Mouse (Mus musculus) embryo, embryonic 10.5 days (tissue): ENCODE data around the gene Zranb2.

Experiments
- DNase-seq: peaks from one replicate; pipeline ENCODE4 v3.0.0-alpha.2; 2015; ENCODE audit warnings: low spot score

Gene Zranb2

DNA sequence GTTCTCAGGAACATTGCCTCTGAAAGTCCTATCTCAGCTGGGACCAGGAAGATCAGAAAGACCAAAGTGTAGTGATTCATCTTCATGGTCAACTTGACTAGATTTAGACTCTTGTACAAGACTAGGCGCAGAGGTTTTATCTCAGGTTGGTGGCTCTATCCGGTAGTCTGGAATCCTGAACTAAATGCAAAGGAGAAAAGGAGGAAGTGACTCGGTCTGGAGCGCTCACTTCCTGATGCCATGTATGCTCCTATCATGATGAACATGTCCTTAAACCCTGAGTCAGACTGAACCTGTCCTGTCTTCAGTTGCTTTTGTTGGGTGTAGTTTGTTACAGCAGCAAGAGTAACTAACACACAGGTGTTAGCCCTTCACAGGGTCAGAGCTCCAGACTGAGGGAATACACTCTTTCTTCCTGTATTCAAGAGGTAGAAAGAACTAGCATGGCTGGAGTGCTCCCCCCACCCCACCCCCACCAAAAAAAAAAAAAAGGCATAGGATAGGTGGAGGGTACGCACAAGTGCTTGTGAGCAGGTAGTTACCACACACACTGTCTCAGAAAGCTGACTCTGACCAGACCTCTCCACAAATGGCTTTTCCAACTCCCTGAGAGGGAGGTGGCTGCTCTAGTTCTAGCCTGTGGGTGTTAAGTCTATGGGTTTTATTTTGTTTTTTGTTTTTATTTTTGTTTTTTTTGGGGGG, 44.7 kb downstream of the Zranb2 start:
- no peak for DNase-seq

DNA sequence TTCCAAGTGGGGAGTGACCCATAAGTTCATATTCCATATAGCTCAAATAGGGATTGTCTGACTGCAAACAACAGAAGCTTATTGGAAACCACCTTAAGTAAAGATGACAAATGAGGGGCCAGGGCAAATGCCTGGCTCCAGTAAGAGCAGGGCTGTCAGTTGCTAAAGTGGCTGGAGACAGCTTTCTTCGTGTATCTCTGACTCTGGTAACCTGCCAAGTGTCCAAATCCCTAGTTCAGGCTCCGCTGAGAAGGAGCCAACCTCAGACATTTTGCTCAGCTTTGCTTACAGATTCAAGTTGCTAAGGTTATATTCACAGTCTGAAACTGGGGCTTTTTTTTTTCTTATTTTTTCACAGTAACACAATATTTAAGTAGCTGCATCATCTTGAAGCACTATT, 45.4 kb downstream of the Zranb2 start:
- DNase-seq: no peak

DNA sequence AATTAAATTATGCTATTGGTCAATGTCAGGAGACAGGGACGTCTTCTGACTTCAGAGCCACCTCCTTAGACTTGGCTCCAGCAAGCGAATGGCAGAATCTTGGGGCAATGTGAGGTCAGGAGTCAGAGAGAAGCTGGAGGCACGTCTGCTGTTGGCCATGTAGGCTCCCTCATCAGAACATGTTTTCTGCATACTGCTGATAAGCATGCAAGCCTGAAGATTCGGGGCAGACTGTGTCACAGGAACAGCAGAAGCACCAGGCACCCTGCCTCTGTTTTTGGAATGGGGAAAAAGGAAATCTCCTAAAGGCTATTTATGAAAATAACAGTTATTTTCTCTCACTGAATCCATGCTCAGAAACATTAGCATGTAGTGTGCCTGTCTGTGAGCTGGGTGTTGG, 46.3 kb downstream of the Zranb2 start:
- DNase-seq: no peak

DNA sequence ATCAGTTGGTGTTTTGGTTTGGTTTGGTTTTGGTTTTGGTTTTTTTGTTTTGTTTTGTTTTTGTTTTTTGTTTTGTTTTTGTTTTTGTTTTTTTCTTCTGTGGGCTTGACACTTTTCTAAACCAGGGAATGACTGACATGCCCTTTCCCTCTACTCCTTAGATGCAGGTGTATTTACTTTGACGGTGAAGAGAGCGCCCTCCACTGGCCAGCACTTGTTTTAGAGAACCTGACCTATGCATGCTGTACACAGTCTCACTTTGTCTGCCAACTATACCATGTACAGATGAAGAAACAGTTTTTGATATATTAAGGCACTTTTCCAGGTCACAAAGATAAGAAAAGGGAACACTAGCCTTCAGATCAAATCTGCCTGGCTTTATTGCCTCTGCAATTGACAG, 47.8 kb downstream of the Zranb2 start:
- no peak for DNase-seq

DNA sequence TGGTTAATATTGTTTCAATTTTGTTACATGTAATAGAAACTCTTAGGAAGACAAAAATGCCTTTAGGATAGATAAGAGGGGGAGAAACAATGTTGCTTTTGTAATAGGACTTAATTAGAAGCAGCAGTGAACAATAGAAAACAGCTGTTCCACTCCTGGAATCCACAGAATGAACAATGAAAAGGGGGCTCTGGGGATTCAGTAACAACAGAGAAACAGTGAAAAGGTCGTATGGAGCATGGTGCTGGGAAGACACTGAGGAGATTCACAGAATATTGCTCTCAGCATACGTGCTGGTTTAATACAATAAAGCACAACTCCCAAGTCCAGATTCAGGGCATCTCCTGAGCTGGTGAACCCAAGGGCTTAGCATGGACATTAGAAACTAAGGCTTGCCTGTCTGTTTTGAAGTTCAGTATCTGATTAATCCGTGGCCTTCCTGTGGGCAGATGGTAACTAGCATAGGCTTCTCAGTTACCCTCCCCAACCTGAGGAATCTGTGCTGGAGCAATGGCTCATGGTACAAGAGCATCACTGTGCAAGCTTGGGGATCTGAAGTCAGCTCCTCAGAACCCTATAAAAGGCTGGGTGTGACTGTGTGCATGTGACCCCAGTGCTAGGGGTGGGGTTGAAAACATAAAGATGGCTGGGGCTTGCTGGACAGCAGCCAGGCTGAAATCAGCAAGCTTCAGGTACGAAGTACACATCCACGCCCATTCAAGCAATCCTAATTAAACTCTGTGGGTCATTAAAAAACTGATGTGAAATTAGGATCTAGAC, 48.9 kb downstream of the Zranb2 start:
- DNase-seq: peak; percentile 63

DNA sequence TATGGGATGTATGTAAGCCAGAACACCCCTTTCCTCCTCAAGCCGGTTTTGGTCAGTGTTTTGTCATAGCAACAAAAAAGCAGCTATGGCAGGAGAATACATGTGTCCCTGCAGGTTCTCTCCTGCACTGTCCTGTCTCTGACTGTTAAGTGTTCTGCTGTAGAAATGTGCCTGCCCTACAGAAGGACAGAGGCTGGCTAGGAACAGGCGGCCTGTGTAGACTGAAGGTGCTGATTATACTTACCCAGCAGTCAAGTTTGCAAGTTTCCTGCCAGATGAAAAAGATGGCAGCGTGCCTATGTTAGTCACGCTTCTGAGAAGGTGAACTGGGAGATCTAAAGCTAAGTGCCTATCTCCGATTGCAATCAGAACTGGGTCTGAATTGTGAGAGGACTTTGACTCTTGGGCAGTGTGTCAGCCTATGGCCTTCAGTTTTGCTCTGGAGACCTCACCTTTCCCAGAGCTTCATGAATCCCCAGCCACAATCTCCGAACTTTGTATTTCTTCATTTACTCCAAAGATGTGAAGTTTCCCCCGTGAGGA, 63.9 kb downstream of the Zranb2 start:
- no peak for DNase-seq
